ENCODE assay signal across 8 mouse cellular contexts in the genomic region with DNA sequence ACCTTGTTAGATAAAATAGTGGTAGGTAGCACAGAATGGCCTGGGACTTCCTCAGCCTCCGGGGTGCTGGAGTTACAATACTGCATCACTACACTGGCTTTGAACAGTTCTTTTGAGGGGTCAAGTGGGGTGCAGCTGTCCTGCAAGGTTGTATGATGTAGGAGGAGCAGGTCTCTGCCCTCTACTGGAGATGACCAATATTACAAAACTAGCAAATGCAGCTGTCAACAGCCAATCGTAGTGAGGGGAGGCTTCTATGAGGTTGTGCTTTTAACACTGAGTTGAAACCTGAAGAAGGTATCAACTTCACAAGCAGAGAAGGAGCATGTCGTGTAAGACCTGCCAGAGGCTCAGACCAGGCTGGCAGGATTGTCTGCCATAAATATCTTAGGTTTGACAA. TPM values are rescaled to one million over a fixed set of nuclear protein-coding genes. Genes with fewer than 3 reads are reported as not detected.
DNase-seq lines count a peak whose midpoint lies in the region; ATAC-seq lines count a peak whose summit lies in the region.

No protein-coding gene starts in this region.

- ATAC-seq in embryonic facial prominence, embryonic 11.5 days (replicated peaks; ENCODE audit: insufficient number of reproducible peaks, low FRiP score, low TSS enrichment, low read depth): no peak
- ATAC-seq in midbrain, embryonic 14.5 days (ENCODE audit: low FRiP score, low TSS enrichment): no peak
- ATAC-seq in midbrain, embryonic 13.5 days: no peak

- no peak overlapping the region for H3K27ac ChIP-seq in embryonic facial prominence, embryonic 11.5 days (replicated peaks; ENCODE audit: low read depth, low read length)
- no peak overlapping the region for H3K27ac ChIP-seq in embryonic facial prominence, embryonic 10.5 days (replicated peaks)
- no peak overlapping the region for H3K27ac ChIP-seq in midbrain, embryonic 14.5 days (replicated peaks; ENCODE audit: low read depth, low read length)
- H3K27ac ChIP-seq in midbrain, embryonic 13.5 days: no peak overlapping the region

- H3K4me3 ChIP-seq in embryonic facial prominence, embryonic 11.5 days (ENCODE audit: low read depth, low read length): no peak overlapping the region
- H3K4me3 ChIP-seq in embryonic facial prominence, embryonic 10.5 days: no peak overlapping the region
- H3K4me3 ChIP-seq in midbrain, embryonic 14.5 days (replicated peaks; ENCODE audit: low read depth, low read length): no peak overlapping the region
- H3K4me3 ChIP-seq in midbrain, embryonic 13.5 days (replicated peaks): no peak overlapping the region

- peak; percentile 56 for DNase-seq in embryonic facial prominence, embryonic 11.5 days (ENCODE audit: low spot score)
- DNase-seq in embryonic facial prominence, embryonic 10.5 days (ENCODE audit: low spot score): no peak
- DNase-seq in midbrain, embryonic 14.5 days: peak; percentile 62
- peak; percentile 78 for DNase-seq in induced T-regulatory cell, adult 2 months (ENCODE audit: low read depth)
- DNase-seq in thymus, postnatal 25 days: peak; percentile 26
- no peak for DNase-seq in layer of hippocampus, adult 18-20 months (ENCODE audit: low spot score in 2 of 2)
- DNase-seq in spleen, adult 12 weeks (ENCODE audit: low spot score): no peak

- no peaks in the 10 kb centered on the region for H3K27me3 ChIP-seq in embryonic facial prominence, embryonic 11.5 days (ENCODE audit: control insufficient read depth, insufficient read depth, low read length)
- no peaks in the 10 kb centered on the region for H3K27me3 ChIP-seq in embryonic facial prominence, embryonic 10.5 days (replicated peaks; ENCODE audit: low read depth, poor library complexity, severe bottlenecking)
- no peaks in the 10 kb centered on the region for H3K27me3 ChIP-seq in midbrain, embryonic 14.5 days (ENCODE audit: control insufficient read depth, insufficient read depth, low read length)
- no peaks in the 10 kb centered on the region for H3K27me3 ChIP-seq in midbrain, embryonic 13.5 days

- no peaks in the 10 kb centered on the region for H3K36me3 ChIP-seq in embryonic facial prominence, embryonic 11.5 days (replicated peaks; ENCODE audit: control insufficient read depth, insufficient read depth, low read depth, low read length)
- H3K36me3 ChIP-seq in embryonic facial prominence, embryonic 10.5 days (replicated peaks): no peaks in the 10 kb centered on the region
- H3K36me3 ChIP-seq in midbrain, embryonic 14.5 days (ENCODE audit: control insufficient read depth, insufficient read depth, low read length): no peaks in the 10 kb centered on the region
- no peaks in the 10 kb centered on the region for H3K36me3 ChIP-seq in midbrain, embryonic 13.5 days

- no peak overlapping the region for H3K4me2 ChIP-seq in embryonic facial prominence, embryonic 11.5 days (ENCODE audit: low read depth, low read length)
- H3K4me2 ChIP-seq in midbrain, embryonic 14.5 days (ENCODE audit: low read length): no peak overlapping the region
- H3K4me2 ChIP-seq in midbrain, embryonic 13.5 days (replicated peaks): no peak overlapping the region

- no peak overlapping the region for H3K9ac ChIP-seq in embryonic facial prominence, embryonic 11.5 days (replicated peaks; ENCODE audit: low read length)
- no peak overlapping the region for H3K9ac ChIP-seq in midbrain, embryonic 14.5 days (replicated peaks; ENCODE audit: low read length)
- no peak overlapping the region for H3K9ac ChIP-seq in midbrain, embryonic 13.5 days (replicated peaks)

- WGBS in embryonic facial prominence, embryonic 11.5 days: 26% methylated on average over 3 of the region's 3 CpGs
- 29% methylated on average over 3 of the region's 3 CpGs for WGBS in embryonic facial prominence, embryonic 10.5 days
- WGBS in midbrain, embryonic 14.5 days: 28% methylated on average over 3 of the region's 3 CpGs
- WGBS in midbrain, embryonic 13.5 days: 27% methylated on average over 3 of the region's 3 CpGs

- no peaks in the 10 kb centered on the region for H3K9me3 ChIP-seq in embryonic facial prominence, embryonic 11.5 days (replicated peaks; ENCODE audit: control insufficient read depth, low read length)
- no peaks in the 10 kb centered on the region for H3K9me3 ChIP-seq in embryonic facial prominence, embryonic 10.5 days
- no peaks in the 10 kb centered on the region for H3K9me3 ChIP-seq in midbrain, embryonic 14.5 days (ENCODE audit: control insufficient read depth, low read length)
- no peaks in the 10 kb centered on the region for H3K9me3 ChIP-seq in midbrain, embryonic 13.5 days

- H3K4me1 ChIP-seq in embryonic facial prominence, embryonic 11.5 days (ENCODE audit: control insufficient read depth, insufficient read depth, low read length): no peaks in the 10 kb centered on the region
- H3K4me1 ChIP-seq in embryonic facial prominence, embryonic 10.5 days: peaks cover 12% of the 10 kb centered on the region
- H3K4me1 ChIP-seq in midbrain, embryonic 14.5 days (ENCODE audit: control insufficient read depth, insufficient read depth, low read length): no peaks in the 10 kb centered on the region
- H3K4me1 ChIP-seq in midbrain, embryonic 13.5 days (replicated peaks): peaks cover 4% of the 10 kb centered on the region

RNA-seq across cellular contexts. Expression of gene Brpf1, which starts 4.7 kb away (rescaled TPM):
- 17.6 and 21.3 TPM in 2 replicates for polyA plus RNA-seq in embryonic facial prominence, embryonic 11.5 days (2014; fragmentation: Nextera tagmentation; extraction: Ambion mirVana)
- polyA plus RNA-seq in embryonic facial prominence, embryonic 10.5 days (2016; fragmentation: Nextera tagmentation; extraction: Ambion mirVana): 24.8 and 26.0 TPM in 2 replicates
- polyA plus RNA-seq in midbrain, embryonic 14.5 days (2014; fragmentation: Nextera tagmentation; extraction: Ambion mirVana): 15.6 and 22.8 TPM in 2 replicates
- polyA plus RNA-seq in midbrain, embryonic 13.5 days (2015; fragmentation: Nextera tagmentation; extraction: Ambion mirVana): 19.4 and 21.4 TPM in 2 replicates
- 10 to 100 TPM; 37.7 to 37.8 TPM for total RNA-seq in layer of hippocampus, adult 18-20 months (2021)

RNA-seq across cellular contexts. Expression of gene Cpne9, which starts 20.2 kb away (rescaled TPM):
- polyA plus RNA-seq in embryonic facial prominence, embryonic 11.5 days (2014; fragmentation: Nextera tagmentation; extraction: Ambion mirVana): 0.10 and 0.14 TPM in 2 replicates
- 0.04 and 0.11 TPM in 2 replicates for polyA plus RNA-seq in embryonic facial prominence, embryonic 10.5 days (2016; fragmentation: Nextera tagmentation; extraction: Ambion mirVana)
- polyA plus RNA-seq in midbrain, embryonic 14.5 days (2014; fragmentation: Nextera tagmentation; extraction: Ambion mirVana): 4.7 and 5.5 TPM in 2 replicates
- polyA plus RNA-seq in midbrain, embryonic 13.5 days (2015; fragmentation: Nextera tagmentation; extraction: Ambion mirVana): 0.58 and 0.71 TPM in 2 replicates
- 10 to 100 TPM; 15.9 to 18.5 TPM for total RNA-seq in layer of hippocampus, adult 18-20 months (2021)

RNA-seq across cellular contexts. Expression of gene Ogg1, which starts 24.5 kb away (rescaled TPM):
- polyA plus RNA-seq in embryonic facial prominence, embryonic 11.5 days (2014; fragmentation: Nextera tagmentation; extraction: Ambion mirVana): 13.0 and 14.6 TPM in 2 replicates
- polyA plus RNA-seq in embryonic facial prominence, embryonic 10.5 days (2016; fragmentation: Nextera tagmentation; extraction: Ambion mirVana): 17.8 and 20.0 TPM in 2 replicates
- 9.2 and 9.8 TPM in 2 replicates for polyA plus RNA-seq in midbrain, embryonic 14.5 days (2014; fragmentation: Nextera tagmentation; extraction: Ambion mirVana)
- 9.5 and 9.9 TPM in 2 replicates for polyA plus RNA-seq in midbrain, embryonic 13.5 days (2015; fragmentation: Nextera tagmentation; extraction: Ambion mirVana)
- 1 to 10 TPM; 6.8 to 7.9 TPM for total RNA-seq in layer of hippocampus, adult 18-20 months (2021)

RNA-seq across cellular contexts. Expression of gene Camk1, which starts 41.5 kb away (rescaled TPM):
- polyA plus RNA-seq in embryonic facial prominence, embryonic 11.5 days (2014; fragmentation: Nextera tagmentation; extraction: Ambion mirVana): 73.5 and 77.1 TPM in 2 replicates
- 47.0 and 48.9 TPM in 2 replicates for polyA plus RNA-seq in embryonic facial prominence, embryonic 10.5 days (2016; fragmentation: Nextera tagmentation; extraction: Ambion mirVana)
- polyA plus RNA-seq in midbrain, embryonic 14.5 days (2014; fragmentation: Nextera tagmentation; extraction: Ambion mirVana): 101 and 108 TPM in 2 replicates
- polyA plus RNA-seq in midbrain, embryonic 13.5 days (2015; fragmentation: Nextera tagmentation; extraction: Ambion mirVana): 79.4 and 81.4 TPM in 2 replicates
- 10 to 100 TPM; 51.8 to 53.2 TPM for total RNA-seq in layer of hippocampus, adult 18-20 months (2021)

Comparison
In these comparisons a context has a peak if more than half of its experiments do, and no peak if none do; other contexts are left out.
1. DNase-seq: peak in embryonic facial prominence, embryonic 11.5 days (single experiment), midbrain, embryonic 14.5 days (single experiment), induced T-regulatory cell, adult 2 months (single experiment) and thymus, postnatal 25 days (single experiment); none in embryonic facial prominence, embryonic 10.5 days (single experiment), layer of hippocampus, adult 18-20 months (0 of 2) and spleen, adult 12 weeks (single experiment).